In genomic region chr8:109535140-109535990, GRCm38 (mm10) we compare ENCODE assay signal across 10 mouse cellular contexts. TPM values are rescaled to one million over a fixed set of nuclear protein-coding genes. Genes with fewer than 3 reads are reported as not detected.
DNase-seq lines count a peak whose midpoint lies in the region; ATAC-seq and TF ChIP-seq lines count a peak whose summit lies in the region.
"Had no signal": no experiment of that assay in that cellular context is flagged by ENCODE, and none has a peak within 500 bp of the region (broad histone marks: within the 10 kb centered on the region; RNA-seq: fewer than 3 reads in every experiment).

No protein-coding gene starts in this region.

- H3K27me3 ChIP-seq in heart, postnatal 0 days (ENCODE audit: control insufficient read depth, insufficient read depth, low read length) = no peaks in the 10 kb centered on the region
- H3K27me3 ChIP-seq in heart, embryonic 11.5 days (ENCODE audit: control insufficient read depth, insufficient read depth, low read length) = no peaks in the 10 kb centered on the region
- no peaks in the 10 kb centered on the region for H3K27me3 ChIP-seq in thymus, adult 2 months (ENCODE audit: control insufficient read depth, insufficient read depth, low read length)
- H3K27me3 ChIP-seq: limb, embryonic 15.5 days had no signal

- TF ChIP-seq EP300 in heart, postnatal 0 days (IDR thresholded peaks at IDR 0.05; ENCODE audit: low read depth) = no peak

- no peaks in the 10 kb centered on the region for H3K36me3 ChIP-seq in heart, postnatal 0 days (replicated peaks; ENCODE audit: control insufficient read depth, insufficient read depth, low read length)
- no peaks in the 10 kb centered on the region for H3K36me3 ChIP-seq in heart, embryonic 11.5 days (ENCODE audit: control insufficient read depth, insufficient read depth, low read length)
- H3K36me3 ChIP-seq in thymus, adult 2 months (ENCODE audit: control insufficient read depth, insufficient read depth, low read length) = no peaks in the 10 kb centered on the region
- H3K36me3 ChIP-seq: limb, embryonic 15.5 days had no signal

- no peak overlapping the region for H3K4me2 ChIP-seq in heart, postnatal 0 days (ENCODE audit: low read depth, low read length)
- no peak overlapping the region for H3K4me2 ChIP-seq in heart, embryonic 11.5 days
- H3K4me2 ChIP-seq: limb, embryonic 15.5 days had no signal

- no peak overlapping the region for H3K4me3 ChIP-seq in heart, postnatal 0 days (ENCODE audit: low read depth, low read length)
- H3K4me3 ChIP-seq in heart, embryonic 11.5 days (ENCODE audit: low read depth, low read length) = no peak overlapping the region
- no peak overlapping the region for H3K4me3 ChIP-seq in thymus, adult 2 months (ENCODE audit: control insufficient read depth, insufficient read depth, low read length)
- H3K4me3 ChIP-seq: limb, embryonic 15.5 days had no signal

- no peak for TF ChIP-seq POLR2A in thymus, adult 2 months (IDR thresholded peaks at IDR 0.05; ENCODE audit: control insufficient read depth, extremely low read depth, insufficient read depth, low read length, poor library complexity)

- TF ChIP-seq CTCF in heart, postnatal 0 days (IDR thresholded peaks at IDR 0.05; ENCODE audit: low read depth) = peak; percentile 42
- TF ChIP-seq CTCF in thymus, adult 2 months (IDR thresholded peaks at IDR 0.05; ENCODE audit: borderline replicate concordance, control insufficient read depth, extremely low read depth, insufficient read depth, low read length, poor library complexity) = no peak

- no peak overlapping the region for H3K9ac ChIP-seq in heart, postnatal 0 days (replicated peaks; ENCODE audit: low read depth, low read length)
- no peak overlapping the region for H3K9ac ChIP-seq in heart, embryonic 11.5 days (ENCODE audit: low read depth, low read length)
- H3K9ac ChIP-seq: limb, embryonic 15.5 days had no signal

- no peak for ATAC-seq in heart, postnatal 0 days (ENCODE audit: insufficient read depth, low read depth)
- ATAC-seq in heart, embryonic 11.5 days (replicated peaks; ENCODE audit: insufficient number of reproducible peaks, low FRiP score, low TSS enrichment) = no peak

- no peak overlapping the region for H3K27ac ChIP-seq in heart, postnatal 0 days (ENCODE audit: low read depth)
- H3K27ac ChIP-seq in heart, embryonic 11.5 days (ENCODE audit: low read depth, low read length) = no peak overlapping the region
- no peak overlapping the region for H3K27ac ChIP-seq in thymus, adult 2 months (ENCODE audit: control insufficient read depth, insufficient read depth, low read length)
- H3K27ac ChIP-seq: limb, embryonic 15.5 days had no signal

- intact Hi-C loops in left cerebral cortex, postnatal 36 days (cut with DNase I) = loop anchor here (5.0 kb wide), 3 partner anchors 43 to 1718 kb away; partner anchors contain the start of gene Pmfbp1

- no peak for DNase-seq in heart, postnatal 0 days (ENCODE audit: low spot score)
- peak; percentile 57 for DNase-seq in thymus, adult 2 months
- DNase-seq in thymus, adult 18-20 months = no peak
- DNase-seq in c-Kit-positive CD71-positive TER-119-negative erythroid progenitor cells, embryonic 14.5 days (ENCODE audit: low read depth) = peak; percentile 48
- peak; percentile 67 to 70 for DNase-seq in kidney, postnatal 4 days
- peak; percentile 61 for DNase-seq in right cerebral cortex, postnatal 4 days
- DNase-seq in left cerebral cortex, postnatal 36 days (ENCODE audit: low spot score in 2 of 2) = no peak

- WGBS in heart, postnatal 0 days = 79% methylated on average over 19 of the region's 19 CpGs
- 74% methylated on average over 19 of the region's 19 CpGs for WGBS in heart, embryonic 11.5 days (ENCODE audit: insufficient replicate concordance)
- WGBS in thymus, adult 2 months = 91% methylated on average over 19 of the region's 19 CpGs

- no peaks in the 10 kb centered on the region for H3K4me1 ChIP-seq in heart, postnatal 0 days (ENCODE audit: control insufficient read depth, insufficient read depth)
- H3K4me1 ChIP-seq in heart, embryonic 11.5 days (ENCODE audit: control insufficient read depth, insufficient read depth, low read length) = 0 out of 2 replicates have a peak, but pooled peaks cover 2% of the 10 kb centered on the region
- H3K4me1 ChIP-seq in thymus, adult 2 months (replicated peaks; ENCODE audit: control insufficient read depth, insufficient read depth, low read length) = no peaks in the 10 kb centered on the region
- H3K4me1 ChIP-seq: limb, embryonic 15.5 days had no signal

- no peaks in the 10 kb centered on the region for H3K9me3 ChIP-seq in heart, postnatal 0 days (replicated peaks; ENCODE audit: control insufficient read depth, low read length)
- H3K9me3 ChIP-seq in heart, embryonic 11.5 days (replicated peaks; ENCODE audit: control insufficient read depth, low read length) = no peaks in the 10 kb centered on the region
- H3K9me3 ChIP-seq: limb, embryonic 15.5 days had no signal

RNA-seq across cellular contexts. Expression of gene Dhx38, which starts 30.3 kb away (rescaled TPM):
- 10.8 and 21.9 TPM in 2 replicates for total RNA-seq in heart, postnatal 0 days (2014; rRNA removed; ENCODE audit: low replicate concordance)
- 6.8 and 7.3 TPM in 2 replicates for polyA plus RNA-seq in heart, postnatal 0 days (2015; fragmentation: Nextera tagmentation; extraction: Ambion mirVana)
- polyA plus RNA-seq in heart, embryonic 11.5 days (2014; fragmentation: Nextera tagmentation; extraction: Ambion mirVana) = 12.1 and 15.2 TPM in 2 replicates
- 36.7 and 41.7 TPM in 2 replicates for polyA plus RNA-seq in thymus, adult 2 months (2012; rRNA removed)
- total RNA-seq in left cerebral cortex, postnatal 36 days (2021) = 10 to 100 TPM; 29.8 to 30.6 TPM

RNA-seq across cellular contexts. Expression of gene Txnl4b, which starts 30.3 kb away (rescaled TPM):
- 4.1 and 13.2 TPM in 2 replicates for total RNA-seq in heart, postnatal 0 days (2014; rRNA removed; ENCODE audit: low replicate concordance)
- 17.8 and 19.0 TPM in 2 replicates for polyA plus RNA-seq in heart, postnatal 0 days (2015; fragmentation: Nextera tagmentation; extraction: Ambion mirVana)
- polyA plus RNA-seq in heart, embryonic 11.5 days (2014; fragmentation: Nextera tagmentation; extraction: Ambion mirVana) = 18.9 and 19.2 TPM in 2 replicates
- polyA plus RNA-seq in thymus, adult 2 months (2012; rRNA removed) = 8.0 and 9.0 TPM in 2 replicates
- total RNA-seq in left cerebral cortex, postnatal 36 days (2021) = 10 to 100 TPM; 14.0 to 16.6 TPM

RNA-seq across cellular contexts. Expression of gene Pmfbp1, which starts 41.5 kb away (rescaled TPM):
- not detected in 2 replicates for total RNA-seq in heart, postnatal 0 days (2014; rRNA removed; ENCODE audit: low replicate concordance)
- polyA plus RNA-seq in heart, postnatal 0 days (2015; fragmentation: Nextera tagmentation; extraction: Ambion mirVana) = not detected in 2 replicates
- polyA plus RNA-seq in heart, embryonic 11.5 days (2014; fragmentation: Nextera tagmentation; extraction: Ambion mirVana) = 0.10 and 0.28 TPM in 2 replicates
- not detected in 2 replicates for polyA plus RNA-seq in thymus, adult 2 months (2012; rRNA removed)
- total RNA-seq in left cerebral cortex, postnatal 36 days (2021) = under 1 TPM; 0.27 to 0.29 TPM
- polyA plus RNA-seq: stomach, embryonic 16.5 days had no signal

RNA-seq across cellular contexts. Expression of gene Hp, which starts 43.6 kb away (rescaled TPM):
- total RNA-seq in heart, postnatal 0 days (2014; rRNA removed; ENCODE audit: low replicate concordance) = 2.0 TPM in 2 replicates
- polyA plus RNA-seq in heart, postnatal 0 days (2015; fragmentation: Nextera tagmentation; extraction: Ambion mirVana) = 1.2 and 3.6 TPM in 2 replicates
- polyA plus RNA-seq in heart, embryonic 11.5 days (2014; fragmentation: Nextera tagmentation; extraction: Ambion mirVana) = 0.54 and 0.74 TPM in 2 replicates
- 45.3 and 53.6 TPM in 2 replicates for polyA plus RNA-seq in thymus, adult 2 months (2012; rRNA removed)
- total RNA-seq in left cerebral cortex, postnatal 36 days (2021) = not detected

Comparison
In these comparisons a context has a peak if more than half of its experiments do, and no peak if none do; other contexts are left out.
1. DNase-seq: peak in thymus, adult 2 months (single experiment), c-Kit-positive CD71-positive TER-119-negative erythroid progenitor cells, embryonic 14.5 days (single experiment), kidney, postnatal 4 days (2 of 2) and right cerebral cortex, postnatal 4 days (single experiment); none in heart, postnatal 0 days (single experiment), thymus, adult 18-20 months (0 of 2) and left cerebral cortex, postnatal 36 days (0 of 2).